Mouse (Mus musculus) thymus, adult 18-20 months (tissue): Measurements from ENCODE around the gene Jmjd1c.
A peak's percentile ranks its signal among the peaks of the same experiment; 100 is the strongest.

ENCODE experiments used
- DNase-seq, 2 experiments: peaks; one replicate each; pipeline ENCODE4 v3.0.0; 2022; ENCODE audit warnings: mixed read lengths in 2 of 2

The Jmjd1c gene

DNA sequence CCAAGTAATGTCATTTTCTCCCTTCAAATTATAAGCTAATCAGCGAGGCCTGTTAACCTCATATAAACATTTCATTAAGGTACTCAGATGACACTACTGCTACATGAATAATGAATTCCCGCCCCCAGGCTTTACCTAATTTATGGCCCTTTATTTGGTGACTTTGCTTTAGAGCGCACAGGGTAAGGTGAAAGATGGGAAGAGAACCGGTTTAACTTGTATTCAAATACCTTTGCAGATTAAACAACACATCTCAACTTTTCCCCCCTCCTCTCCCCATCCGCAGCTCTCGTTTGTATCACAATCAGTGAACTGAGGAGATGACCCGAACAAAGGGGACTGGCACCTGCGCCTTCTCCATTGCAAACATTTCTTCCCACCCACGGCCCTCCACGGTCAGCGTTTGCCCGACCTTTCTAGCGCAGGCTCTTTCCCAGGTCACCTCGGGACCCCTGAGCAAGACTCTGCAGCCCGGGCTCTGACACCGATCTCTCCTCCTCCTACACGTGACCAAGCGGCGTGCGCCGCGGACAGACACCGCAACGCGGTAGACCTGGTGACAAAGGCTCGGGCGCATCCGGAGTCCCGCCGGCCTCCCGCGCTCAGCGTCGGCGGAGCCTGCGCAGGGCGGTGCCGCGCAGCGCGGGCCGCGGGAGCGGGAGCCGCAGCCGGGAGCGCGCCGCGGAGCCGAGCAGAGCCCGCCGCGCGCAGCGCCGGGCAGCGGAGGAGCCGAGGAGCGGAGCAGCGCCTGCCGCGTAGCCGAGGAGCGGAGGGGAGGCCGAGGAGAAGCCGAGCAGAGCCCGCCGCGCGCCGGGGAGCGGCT is at the start of gene Jmjd1c:
Jmjd1c (plus strand) TSS at position 328 of the 823 bp plus-strand sequence.
- DNase-seq = peak; percentile 68 to 72

DNA sequence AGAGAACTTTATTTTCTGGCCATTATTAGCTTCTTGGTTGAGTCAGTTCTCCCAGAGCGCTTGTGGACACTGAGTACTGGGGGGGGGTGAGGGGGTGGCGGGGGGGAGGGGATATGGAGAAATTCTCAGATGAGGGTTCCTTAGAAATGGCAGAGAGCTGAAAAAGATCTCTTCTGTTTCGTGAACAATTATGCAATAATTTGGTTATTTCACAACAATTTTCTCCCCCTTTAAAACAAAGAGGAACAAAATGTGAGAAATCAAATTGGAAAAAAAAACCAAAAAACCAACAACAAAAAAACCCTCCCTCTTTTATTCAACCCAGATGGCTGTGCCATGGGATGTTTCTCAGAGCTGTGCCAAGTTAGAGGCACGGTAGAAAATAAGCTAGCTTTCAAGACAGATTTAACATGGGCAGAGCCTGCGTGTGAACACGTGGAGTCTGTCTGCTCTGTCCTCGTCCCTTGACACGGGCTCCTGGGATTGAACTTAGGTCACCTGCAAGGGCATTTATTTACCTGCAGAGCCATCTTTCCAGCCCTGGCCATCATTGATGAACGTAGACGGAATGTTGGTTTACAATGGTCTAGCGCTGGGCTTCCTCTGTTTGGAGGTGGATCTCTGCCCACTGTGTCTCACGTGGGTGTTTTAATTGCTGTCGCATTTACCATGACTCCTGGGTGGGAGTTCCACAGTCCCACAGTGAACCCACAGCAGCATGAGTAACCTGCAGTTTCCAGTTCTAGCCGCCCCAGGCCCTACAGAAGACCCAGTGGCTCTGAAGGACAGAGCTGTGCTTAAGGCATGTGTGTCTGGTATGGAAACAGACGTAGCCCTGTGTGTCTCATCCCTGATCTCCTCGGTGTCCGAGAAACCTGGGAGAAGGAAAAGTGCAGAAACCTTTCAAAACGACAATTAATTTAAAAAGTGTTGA is 47.9 kb upstream of the Jmjd1c start:
- DNase-seq = no peak

DNA sequence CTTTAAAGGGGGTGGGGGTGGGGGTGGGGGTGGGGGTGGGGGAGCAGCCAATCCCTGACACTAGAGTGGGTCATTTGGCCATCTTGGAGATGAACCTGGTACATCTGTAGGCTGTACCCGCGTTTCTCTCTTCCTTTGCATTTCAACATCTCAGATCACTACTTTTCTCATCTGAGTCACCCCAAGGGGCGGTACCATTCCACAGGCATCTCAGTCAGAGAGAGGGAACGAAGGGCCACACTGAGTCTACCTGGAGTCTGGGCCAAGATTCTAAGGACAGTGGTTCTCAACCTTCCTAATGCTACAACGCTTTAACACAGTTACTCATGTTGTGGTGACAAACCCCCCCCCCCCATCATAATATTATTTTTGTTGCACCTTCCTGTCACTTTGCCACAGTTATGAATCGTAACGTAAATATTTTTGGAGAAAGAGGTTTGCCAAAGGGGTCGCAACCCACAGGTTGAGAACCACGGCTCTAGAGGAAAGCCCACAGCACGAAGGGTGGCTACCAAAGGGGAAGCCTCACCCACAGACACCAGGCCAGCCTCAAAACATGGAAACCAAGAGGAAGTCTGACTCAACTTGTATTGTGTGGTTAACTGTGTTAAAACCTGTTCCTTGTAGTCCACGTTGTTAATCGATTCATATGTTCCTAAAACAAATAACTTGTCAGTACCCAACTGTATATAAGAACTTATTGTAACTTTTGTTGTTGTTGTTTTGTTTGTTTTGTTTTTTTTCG is 46.9 kb upstream of the Jmjd1c start:
- DNase-seq = no peak

DNA sequence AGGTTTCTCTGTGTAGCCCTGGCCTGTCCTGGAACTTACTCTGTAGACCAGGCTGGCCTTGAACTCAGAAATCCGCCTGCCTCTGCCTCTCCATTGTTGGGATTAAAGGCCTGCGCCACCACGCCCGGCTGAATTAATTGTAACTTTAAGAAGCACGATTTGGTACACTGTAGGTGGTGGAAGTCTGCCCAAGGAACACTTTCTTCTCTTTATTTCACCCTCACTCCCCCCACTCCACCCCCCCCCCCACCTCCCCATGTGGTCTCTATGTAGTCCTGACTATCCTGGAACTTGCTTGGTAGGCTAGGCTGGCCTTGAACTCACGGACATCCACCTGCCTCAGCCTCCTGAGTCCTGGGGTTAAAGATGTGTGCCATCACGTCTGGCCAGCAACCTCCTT is 46.3 kb upstream of the Jmjd1c start:
- DNase-seq = no peak

DNA sequence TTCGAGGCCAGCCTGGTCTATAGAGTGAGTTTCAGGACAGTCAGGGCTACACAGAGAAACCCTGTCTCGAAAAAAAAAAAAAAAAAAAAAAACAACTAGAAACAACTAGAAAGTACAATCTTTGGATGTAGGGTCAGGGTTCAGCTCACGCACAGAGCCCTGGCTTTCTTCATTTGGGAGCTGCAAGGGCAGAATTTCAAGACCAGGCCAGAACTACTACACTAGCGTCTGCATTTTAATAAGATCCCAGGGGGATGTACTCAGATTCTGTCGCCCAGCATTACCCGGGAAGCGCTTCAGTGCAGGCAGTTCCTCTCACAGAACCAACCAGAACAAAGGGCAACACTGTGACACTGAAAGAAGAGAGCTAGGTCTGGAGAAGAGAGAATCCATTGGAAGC is 45.2 kb upstream of the Jmjd1c start:
- no peak for DNase-seq

DNA sequence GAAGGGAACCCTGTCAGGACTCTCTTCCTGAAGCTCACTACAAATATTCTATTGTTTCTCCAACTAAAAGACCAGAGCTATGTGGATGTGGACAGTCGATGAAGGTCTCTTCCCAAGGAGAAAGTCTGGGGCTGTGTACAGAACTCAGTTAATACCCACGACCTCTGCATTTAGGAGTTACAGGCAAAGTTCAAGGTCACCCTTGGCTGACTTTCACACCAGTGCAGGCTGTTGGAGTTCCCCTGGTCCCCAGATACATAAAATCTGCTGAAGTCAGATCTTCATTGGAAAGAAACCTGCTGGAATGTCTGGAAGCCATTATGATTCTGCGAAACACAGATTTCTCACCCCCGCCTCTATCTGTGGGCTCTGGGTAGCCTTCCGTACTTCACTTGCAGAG is 44.5 kb upstream of the Jmjd1c start:
- DNase-seq = no peak

DNA sequence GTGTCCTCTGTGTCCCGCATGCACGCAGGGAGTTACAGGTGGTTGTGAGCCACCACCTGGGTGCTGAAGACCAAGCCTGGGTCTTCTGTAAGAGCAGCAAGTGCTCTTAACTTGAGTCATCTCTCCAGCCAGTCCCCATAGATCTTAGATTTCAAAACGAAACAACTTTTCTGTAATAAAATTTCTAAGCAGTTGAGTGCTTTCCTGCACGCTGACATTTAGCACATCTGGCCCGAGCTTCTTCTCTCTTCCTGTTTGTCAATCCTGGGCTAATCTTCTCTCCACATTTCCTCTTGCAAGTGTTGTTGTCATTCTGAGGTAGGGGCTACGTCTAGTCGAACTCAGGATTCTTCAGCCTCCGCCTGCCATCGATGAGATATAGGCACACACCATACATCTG is 43.5 kb upstream of the Jmjd1c start:
- no peak for DNase-seq

DNA sequence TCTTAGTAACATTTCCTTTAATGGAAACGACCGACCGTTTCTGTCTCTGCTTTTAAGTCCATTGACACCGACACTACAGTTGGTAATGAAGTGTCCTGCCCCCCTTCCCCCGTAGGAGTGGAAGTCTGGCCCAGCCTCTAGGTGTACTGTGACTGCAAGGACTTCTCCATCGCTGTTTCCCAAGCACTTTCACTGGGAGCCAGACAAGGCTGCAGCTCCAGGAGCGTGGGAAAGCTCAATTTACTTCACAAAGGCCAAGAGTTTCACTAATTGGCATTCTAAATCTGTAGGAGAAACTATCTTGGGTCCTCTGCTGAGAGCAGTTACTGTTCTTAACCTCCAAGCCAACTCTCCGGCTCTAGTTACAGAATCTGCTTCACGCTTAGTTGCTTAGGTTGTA is 42.5 kb upstream of the Jmjd1c start:
- no peak for DNase-seq

DNA sequence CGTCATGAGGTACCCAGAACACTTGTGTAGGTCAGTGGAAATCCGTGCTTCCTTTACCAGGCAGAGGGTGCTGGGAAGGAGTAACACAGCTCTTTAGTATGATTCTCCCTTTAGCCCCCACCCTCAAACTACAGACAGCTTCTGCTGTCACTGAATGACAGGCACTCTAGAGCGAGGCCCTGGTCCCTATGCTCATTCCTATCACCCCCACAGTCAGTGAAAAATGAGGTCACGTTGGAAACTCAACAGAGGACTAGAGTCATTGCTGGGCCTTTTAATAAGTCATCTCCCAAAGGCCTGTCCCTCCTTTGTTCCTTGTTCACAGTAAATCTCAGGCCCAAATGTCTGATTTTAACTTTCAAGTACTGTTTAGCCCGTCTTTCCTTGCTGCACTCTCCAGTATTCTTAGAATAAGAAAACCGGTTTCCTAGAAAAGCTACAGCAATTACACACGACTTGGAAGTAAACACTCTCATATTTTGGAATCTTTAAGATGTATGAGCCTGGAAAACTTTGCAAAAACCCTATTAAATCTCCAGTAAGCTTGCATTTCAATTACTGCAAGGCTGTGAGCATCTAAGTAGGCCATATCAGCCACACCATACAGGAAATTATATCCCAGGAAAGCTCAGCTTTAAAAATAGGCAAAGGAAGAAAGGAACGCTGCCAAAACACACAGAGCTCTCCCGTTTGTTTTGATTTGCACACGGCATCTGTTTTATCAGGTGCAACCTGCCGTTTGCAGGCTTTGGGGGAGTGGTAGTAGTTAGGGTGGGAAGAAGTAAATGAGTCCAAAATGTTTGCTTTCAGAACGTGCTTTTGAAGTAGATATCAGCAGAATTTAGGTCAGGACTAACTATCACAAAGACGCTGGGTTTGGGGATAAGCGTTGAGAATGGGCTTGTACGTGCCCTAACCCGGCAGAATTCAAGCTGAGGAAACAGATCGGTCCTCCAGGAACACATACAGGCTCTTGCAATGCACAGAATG is 39.8 kb upstream of the Jmjd1c start:
- DNase-seq = no peak

DNA sequence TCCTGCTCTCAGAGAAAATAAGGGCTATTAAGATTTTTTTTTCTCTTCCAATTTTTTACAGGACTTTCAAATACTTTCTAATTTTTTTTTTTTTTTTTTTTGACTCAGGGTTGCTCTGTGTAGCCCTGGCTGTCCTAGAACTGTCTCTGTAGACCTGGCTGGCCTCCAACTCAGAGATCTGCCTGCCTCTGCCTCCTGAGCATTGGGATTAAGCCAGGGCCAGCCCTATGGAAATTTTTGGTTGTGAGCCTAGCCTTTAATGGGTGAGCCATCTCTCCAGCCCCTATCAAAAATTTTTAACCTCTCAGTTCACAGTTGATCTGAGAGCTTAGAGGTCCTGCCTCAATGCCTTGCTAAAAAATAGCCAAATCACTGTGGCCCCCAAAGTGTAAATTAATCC is 38.7 kb upstream of the Jmjd1c start:
- no peak for DNase-seq

DNA sequence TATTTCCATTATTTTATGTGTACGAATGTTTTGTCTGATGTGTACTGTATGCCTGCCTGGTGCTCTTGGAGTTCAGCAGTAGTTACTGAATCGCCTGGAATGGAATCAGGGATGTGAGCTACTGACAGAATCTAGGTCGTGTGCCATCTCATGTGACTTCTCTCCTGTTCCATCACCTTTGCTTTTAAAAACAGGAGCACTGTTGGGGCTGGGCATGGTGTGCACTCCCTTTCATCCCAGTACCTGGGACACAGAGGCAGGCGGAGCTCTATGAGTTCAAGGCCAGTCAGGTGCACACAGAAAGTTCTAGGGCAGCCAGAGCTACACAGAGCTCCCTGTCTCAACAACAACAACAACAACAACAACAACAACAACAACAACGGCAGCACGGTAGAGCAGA is 38.2 kb upstream of the Jmjd1c start:
- DNase-seq = no peak

DNA sequence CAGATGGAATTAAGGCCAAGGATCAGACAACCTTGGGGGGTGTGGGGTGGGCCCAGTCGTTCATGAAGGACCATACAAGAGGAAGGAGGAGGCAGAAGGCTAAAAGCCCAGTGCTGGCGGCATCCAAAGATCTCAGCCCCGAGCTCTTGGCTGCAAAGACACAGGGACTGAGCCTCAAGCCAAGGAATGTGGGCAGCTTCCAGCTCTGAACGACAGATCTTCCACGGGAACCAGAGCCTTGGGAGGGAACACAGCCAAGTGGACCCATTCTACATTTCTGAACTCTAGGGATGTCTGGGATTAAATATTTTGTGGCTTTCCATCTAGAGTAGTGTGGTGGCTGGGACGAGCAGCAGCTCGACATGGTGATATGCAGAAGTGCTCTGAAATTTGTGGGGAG is 37.6 kb upstream of the Jmjd1c start:
- no peak for DNase-seq

DNA sequence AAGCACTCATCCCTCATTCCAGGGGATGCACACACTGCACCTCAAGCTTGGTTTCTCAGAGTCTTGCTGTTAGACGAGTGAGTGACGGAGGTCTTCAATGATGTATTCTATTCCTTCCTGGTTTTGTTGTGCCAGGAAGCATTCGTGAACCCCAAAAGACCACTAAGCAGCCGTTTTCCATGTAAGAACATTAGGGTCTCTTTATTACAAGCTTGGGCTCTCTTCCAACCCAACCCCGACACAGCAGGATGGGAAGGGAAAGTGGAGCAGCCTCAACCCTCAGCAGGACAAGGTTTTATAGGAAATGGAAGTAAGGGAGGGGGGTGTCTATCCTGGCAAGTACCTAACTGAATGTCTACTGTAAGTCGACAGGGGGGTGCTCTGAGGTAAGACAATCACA is 37.2 kb upstream of the Jmjd1c start:
- DNase-seq = no peak

DNA sequence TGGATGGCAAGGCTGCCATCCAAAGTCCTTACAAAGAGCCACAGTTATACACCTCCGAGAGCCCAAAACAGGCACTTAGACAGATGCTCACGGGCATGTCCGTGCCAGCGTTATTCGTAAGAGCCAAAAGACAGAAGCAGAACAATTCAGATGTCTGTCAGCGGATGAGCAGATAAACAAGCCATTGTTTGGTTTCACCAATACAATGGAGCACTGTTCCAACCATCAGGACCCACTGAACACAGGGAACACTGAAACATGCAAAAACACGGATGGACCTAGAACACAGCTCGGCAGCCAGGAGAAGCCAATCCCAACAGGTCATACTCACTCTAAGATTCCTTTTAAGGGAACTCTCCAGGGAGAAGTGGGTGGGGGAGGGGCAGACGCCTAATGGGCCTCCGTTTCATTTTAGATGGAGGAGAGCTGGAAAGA is 34.5 kb upstream of the Jmjd1c start:
- DNase-seq = no peak

DNA sequence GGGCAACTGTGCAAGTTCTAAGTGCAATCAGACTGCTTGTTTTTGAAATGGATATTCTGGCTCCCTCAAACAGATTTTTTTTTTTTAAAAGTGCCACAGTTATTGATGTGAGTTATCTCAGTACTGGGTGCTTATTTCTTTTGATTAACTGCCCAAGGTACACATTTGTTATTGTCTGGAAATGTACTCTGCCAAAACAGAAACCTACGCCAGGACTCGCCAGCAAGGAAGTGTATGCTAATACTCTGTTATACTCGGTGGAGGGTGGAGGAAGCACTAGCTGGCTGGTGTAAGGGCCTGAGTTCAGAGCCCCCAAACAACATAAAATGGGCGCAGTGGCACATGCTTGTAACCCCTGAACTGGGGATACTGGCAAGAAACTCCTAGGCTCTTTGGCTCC is 34.1 kb upstream of the Jmjd1c start:
- no peak for DNase-seq

DNA sequence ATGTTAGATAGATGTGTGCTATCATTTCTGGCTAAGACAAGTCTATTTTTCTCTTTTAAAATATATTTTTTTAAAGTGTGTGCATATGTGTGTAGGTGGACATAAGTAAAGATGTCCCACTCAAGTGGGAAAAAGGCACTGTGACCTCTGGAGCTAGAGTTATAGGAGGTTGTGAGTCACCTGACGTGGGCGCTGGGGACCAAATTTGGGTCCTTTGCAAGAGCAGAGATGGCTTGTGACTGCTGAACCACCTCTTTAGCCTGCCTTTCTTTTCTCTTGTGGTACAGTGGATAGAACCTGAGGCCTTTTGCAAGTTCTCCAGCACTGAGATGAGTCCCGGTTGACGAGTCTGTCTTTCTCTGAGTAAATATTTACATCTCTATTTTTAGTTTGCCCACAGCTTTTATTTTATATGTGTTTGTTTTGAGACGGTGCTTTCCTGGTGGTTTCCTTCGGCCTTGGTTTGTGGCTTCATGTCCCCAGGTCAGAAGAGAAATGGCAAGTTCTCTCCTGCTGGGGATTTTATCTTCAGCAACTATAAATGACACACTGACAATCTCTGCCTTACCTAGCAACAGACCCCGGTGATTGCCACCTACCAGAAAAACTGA is 30.5 kb upstream of the Jmjd1c start:
- DNase-seq = no peak

DNA sequence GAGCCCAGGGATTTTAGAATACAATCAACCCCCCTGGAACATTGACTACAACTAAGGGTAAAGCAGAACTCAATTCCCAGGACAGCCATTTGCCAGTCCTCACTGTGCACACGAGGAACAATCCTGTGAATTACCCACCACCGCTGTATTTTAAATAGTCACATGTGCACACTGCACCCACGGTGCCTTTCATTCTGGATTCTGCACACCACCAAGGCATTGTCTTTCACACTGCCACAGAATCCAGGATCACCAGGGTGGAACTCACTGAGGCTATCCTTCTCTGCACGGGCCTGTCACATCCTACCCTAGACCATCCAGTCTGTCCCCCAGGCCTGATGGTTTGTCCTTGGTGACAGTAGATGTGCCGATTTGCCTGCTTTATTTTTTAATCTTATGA is 30.0 kb upstream of the Jmjd1c start:
- no peak for DNase-seq

DNA sequence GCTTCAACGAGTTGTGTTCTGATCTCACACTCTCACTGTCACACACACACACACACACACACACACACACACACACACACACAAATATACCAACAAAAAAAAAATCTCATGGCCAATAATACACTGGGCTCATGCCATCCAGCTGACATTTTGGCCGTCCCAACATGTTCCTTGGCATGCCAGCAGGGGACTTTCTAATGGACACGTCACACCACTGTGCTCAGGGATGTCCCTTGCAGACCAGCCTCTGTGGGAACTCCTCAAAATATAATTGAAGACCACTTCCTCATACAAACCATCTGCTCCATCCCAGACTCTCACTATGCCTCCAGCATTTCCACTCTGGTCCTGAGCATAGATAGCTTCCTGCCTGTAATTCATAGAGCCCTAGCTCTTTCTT is 29.5 kb upstream of the Jmjd1c start:
- DNase-seq = no peak

DNA sequence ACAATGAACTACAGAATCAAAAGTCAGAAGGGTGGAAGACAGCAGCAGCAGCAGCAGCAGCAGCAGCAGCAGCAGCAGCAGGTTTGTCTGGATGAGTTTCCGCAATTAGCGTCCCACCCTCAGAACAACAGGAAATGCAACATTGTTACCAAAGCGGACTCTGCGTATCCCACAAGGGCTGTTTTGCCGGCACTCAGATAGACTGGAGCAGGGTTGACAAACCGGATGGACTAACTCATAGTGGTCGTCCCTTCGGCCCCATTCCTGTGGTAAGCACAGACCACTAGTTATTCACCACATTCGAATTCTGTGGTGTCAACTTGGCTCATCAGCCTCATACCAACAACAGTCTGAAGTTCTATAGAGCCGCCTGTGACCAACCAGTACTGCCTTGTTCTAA is 26.9 kb upstream of the Jmjd1c start:
- DNase-seq = no peak

DNA sequence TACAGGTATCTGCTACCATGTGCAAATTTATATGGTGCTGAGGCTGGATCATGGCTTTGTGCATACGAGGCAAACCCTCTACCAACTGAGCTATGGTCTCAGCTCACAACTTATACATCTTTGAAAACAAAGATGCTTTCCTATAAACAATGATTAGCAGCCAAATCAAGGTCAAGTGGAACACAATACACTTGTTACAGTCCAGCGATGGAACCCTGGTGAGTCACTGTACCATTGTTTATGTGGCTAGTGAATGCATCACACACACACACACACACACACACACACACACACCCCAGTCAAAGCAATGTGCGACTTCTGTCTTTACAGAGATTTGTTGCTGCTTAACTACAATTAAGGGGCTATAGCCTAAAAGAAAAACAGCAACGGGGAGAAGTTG is 24.5 kb upstream of the Jmjd1c start:
- DNase-seq = no peak

DNA sequence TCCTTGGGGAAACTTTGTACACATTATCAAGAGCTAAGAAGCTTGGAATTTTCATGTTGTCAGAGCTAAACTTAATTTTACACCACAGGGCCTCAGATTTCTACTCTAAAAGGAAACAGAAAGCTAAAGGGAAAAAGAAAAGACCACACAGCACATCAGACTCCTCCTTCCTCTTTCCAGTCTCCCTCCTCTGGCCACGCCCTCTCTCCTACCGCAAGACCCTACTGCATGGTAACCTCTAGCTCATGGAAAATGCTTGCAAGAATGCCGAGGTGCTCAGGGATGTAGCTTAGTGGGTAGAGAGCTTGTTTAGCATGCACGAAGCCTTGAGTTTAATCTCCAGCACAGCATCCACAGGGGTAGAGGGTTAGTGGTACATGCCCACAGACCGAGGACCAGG is 24.0 kb upstream of the Jmjd1c start:
- DNase-seq = peak in 1 of 2 experiments; percentile 28

DNA sequence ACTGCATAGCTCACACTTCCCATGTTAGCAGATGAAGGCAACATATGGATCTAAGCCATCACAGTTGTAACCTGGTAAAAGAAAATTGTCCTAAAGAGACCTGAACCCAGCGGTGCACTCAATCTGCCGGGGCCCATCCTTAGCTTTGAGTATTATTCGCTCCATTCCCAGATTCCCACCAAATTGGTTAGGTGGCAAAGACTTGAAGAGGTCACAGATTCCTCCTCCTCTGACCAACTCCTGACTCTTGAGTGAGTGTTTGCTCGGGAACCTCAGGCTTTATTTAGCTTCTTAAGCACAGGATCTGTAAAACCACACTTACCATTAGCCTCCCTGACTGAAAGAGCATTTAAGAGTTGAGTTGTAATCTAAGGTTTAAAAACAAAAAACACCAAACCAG is 23.3 kb upstream of the Jmjd1c start:
- no peak for DNase-seq
